Mouse (Mus musculus) cerebral cortex, adult 2 months (tissue): ENCODE data around the gene Mt1.

Source experiments
- WGBS: fragments of 180-500 bp; shearing (Covaris S2); methylation state at CpG from one replicate; pipeline ENCODE4 v1.1.7; 2018; 5-methylcytosine and 5-hydroxymethylcytosine counted together

Gene Mt1

DNA sequence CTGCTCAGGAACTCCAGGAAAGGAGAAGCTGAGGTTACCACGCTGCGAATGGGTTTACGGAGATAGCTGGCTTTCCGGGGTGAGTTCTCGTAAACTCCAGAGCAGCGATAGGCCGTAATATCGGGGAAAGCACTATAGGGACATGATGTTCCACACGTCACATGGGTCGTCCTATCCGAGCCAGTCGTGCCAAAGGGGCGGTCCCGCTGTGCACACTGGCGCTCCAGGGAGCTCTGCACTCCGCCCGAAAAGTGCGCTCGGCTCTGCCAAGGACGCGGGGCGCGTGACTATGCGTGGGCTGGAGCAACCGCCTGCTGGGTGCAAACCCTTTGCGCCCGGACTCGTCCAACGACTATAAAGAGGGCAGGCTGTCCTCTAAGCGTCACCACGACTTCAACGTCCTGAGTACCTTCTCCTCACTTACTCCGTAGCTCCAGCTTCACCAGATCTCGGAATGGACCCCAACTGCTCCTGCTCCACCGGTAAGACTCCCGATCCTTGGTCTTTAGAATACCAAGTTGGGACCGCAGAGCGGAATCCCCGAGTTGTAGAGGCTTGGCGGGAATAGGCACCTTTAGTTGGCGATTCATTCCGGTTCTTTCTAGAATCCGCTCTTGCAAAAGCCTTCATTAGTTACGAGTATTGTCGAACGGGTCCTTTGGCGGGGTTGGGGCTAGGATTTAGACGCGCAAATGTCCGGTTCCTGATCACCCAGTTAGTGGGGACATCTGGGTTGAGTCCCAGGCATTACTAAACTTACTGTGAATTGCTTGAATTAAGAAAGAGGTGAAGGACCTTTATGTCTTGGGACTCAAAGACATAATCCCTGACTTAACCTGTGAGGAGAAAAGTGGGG, at the start of gene Mt1:
TSS of gene Mt1 (plus strand) at position 226 of the 856 bp plus-strand sequence.
- under 1% methylated on average over 50 of the region's 50 CpGs for WGBS

DNA sequence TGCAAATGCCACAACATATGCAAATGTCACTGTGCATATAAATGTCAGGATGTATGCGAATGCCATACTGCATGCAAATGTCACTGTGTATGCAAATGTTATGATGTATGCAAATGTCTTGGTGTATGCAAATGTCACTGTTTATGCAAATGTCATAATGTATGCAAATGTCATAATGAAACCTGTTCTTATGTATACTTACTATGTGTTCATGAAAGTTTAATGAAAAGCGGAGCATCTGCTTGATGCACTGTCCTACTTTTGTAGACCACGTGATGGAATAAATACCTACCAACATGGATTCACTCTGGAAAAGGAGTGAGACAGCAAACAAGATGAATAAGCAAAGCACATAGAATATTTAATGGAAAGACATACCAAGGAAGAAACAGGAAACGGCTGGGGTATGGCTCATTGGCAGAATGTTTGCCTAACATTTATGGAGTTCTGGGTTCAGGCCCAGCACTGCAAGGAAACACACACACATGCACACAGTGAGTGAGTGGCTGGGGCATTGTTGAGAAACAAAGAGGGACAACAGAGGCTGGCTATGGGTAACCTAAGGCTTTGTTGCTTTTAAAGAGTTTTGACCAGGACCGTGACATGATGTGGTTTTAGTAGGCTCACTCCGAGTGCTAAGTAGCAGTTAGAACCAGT, 49.6 kb upstream of the Mt1 start:
- 71% methylated on average over 6 of the region's 6 CpGs for WGBS

DNA sequence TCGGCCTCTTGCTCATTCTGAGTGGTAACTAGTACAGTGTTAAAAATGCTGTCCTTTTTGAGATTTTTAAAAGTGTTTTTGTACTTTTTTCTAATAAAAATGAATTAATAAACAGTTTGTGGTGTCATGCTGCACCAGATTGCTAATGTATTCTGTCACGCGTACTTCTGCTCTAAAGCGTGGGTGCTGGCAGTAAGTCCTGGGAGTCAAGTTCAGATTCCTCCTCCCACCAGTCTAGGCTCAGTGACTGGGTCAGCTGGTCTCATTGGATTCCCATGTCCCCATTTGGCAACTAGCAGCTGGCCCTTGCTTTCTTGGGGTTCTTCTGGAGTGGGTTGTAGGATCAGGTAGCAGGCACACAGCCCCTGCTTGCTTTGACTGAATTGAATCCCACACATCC, 48.8 kb upstream of the Mt1 start:
- WGBS = 75% methylated on average over 4 of the region's 4 CpGs

DNA sequence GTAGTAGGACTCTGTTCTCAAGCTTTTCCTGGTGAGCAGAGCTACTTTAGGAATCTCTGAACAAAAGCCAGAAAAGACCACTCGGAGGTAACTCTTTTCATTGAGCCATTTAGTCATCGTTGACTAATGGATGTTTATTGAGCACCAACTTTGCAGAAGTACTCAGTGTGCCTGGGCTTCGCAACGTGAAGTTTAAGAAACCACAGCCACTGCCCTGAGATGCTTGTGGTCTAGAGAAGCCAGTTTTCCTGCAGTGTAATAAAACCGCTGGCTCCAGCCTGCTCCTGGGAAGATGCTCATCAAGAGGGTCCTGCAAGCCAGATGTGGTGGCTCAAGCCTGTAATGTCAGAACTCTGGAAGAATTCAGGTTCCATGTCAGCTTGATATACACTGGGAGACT, 46.8 kb upstream of the Mt1 start:
- WGBS = 86% methylated on average over 5 of the region's 5 CpGs

DNA sequence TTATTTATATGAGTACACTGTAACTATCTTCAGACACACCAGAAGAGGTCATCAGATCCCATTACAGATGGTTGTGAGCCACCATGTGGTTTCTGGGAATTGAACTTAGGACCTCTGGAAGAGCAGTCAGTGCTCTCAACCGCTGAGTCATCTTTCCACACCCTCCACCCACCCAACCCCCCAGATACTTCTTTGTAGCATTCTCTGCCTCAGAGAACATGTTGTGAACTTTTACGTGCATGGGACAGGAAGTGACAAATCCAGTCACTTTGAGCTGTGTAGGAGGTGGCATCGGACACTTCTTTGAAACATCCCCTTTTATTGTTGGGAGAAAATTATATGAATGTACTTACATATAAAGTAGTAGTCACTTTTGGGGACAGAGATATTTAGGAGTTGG, 44.3 kb upstream of the Mt1 start:
- 47% methylated on average over 3 of the region's 3 CpGs for WGBS

DNA sequence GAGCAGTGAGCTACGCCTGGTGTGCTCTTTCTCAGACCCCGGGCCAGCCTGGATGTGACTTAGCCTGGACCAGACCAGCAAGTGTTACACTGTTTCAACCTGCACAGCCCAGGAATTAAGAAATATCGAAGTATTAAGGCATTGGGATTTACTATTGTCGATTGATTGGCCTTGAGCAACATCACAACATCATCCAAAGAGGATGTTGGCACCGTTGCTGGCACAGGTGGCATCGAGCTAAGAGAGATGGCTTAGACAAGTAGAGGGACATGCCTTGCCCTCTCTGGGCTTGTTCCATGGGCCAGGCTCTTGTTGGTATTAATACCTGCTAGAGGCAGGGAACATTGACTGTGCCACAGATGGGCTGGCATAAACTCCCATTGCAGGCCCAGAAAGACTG, 43.3 kb upstream of the Mt1 start:
- 92% methylated on average over 6 of the region's 6 CpGs for WGBS

DNA sequence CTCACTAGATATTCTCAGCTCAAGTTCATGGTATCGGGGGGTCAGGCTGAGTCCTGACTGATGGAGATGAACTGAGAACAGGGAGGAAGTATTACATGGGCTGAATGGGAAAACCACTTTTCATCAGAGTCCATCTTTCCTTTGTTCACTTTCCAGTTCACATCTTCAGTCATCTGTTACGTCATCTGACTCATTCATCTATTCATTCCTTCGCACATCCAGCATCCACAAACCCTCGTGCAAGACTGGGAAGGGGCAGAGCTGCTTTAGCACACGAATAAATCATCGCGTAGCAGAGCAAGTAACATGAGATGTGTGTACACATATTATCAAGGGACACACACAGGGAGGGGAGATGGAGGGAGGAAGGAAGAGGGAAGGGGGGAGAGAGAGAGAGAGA, 42.7 kb upstream of the Mt1 start:
- 82% methylated on average over 7 of the region's 7 CpGs for WGBS

DNA sequence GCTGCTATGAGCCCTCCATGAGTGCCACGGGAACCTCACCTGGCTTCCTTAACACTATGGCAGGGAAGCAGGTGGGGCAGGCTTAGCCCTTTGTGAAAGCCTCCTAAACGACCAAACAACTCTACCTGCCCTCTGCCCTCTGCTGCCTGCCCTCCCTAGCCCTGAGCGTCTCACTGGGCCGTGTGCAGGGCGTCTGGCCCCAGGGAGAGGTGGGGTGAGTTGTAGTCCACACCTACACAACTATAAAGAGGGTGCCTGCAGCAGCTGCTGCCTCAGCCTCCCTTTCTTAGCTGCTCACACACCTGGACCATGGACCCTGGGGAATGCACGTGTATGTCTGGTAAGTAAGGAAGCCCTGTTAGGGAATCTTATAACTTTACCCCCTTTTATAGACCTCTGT, 41.9 kb upstream of the Mt1 start, which contains the start of gene Mt4:
TSS of gene Mt4 (plus strand) at position 265 of the 400 bp plus-strand sequence.
- WGBS = 74% methylated on average over 6 of the region's 6 CpGs

DNA sequence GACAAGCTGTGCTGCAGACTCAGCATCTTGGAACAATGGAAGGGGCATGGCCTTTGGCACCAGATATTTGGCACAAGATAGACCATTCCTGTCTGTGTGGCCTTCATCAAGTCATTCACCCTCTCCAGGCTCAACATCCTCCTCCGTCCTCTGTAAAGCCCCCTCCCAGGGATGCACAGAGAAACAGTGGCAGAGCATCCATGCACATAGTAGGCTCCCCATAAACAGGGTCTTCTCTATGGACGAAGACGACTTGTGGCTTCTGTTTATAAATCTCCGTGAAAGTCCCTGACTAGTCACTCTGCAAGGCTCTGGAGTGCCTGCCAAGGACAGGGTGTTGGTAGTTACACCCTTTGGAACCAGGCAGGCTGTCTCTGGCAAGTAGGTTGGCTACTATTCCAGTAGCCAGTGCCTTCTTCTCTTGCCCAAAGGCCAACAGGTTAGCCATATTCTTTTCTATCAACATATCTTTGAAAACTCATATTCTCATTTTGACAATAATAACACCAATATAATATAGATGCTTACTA, 38.6 kb upstream of the Mt1 start:
- 75% methylated on average over 4 of the region's 4 CpGs for WGBS

DNA sequence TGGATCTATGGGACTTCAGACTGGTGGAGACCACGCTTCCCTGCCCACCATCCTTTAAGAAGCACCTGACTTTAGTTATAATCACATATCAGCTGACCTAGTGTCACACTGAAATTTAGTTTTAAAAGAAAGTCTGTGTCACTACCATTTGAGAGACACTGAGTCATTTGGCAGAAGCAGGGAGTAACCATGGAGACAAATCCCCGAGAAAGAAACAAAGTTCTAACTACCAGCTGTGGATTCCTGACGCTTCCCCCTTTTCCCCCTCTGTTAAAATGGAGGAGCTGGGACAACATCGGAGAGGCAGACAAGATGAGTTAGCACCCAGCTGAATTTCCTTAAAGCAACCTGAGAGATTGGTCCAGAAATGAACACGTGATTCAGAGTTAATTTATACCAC, 30.6 kb upstream of the Mt1 start:
- WGBS = 21% methylated on average over 5 of the region's 5 CpGs

DNA sequence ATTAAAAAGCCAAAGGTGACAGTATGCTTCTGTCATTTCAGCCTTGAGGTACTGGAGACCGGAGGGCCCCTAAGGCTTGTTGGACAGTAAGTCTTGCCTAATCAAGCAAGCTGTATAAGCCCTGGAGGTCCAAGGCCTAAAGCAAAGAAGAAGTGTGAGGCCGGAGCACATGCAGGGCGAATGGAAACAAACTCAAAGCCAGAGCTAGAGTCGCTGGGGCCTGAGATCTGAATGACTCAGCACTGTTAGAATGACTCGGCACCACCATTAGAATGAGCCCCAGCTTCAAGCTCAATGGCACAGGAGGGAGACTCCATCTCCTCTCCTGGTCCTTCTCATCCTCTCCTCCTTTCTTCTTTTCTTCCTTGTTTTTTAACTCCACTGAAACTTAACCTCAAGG, 28.0 kb upstream of the Mt1 start:
- 81% methylated on average over 5 of the region's 5 CpGs for WGBS

DNA sequence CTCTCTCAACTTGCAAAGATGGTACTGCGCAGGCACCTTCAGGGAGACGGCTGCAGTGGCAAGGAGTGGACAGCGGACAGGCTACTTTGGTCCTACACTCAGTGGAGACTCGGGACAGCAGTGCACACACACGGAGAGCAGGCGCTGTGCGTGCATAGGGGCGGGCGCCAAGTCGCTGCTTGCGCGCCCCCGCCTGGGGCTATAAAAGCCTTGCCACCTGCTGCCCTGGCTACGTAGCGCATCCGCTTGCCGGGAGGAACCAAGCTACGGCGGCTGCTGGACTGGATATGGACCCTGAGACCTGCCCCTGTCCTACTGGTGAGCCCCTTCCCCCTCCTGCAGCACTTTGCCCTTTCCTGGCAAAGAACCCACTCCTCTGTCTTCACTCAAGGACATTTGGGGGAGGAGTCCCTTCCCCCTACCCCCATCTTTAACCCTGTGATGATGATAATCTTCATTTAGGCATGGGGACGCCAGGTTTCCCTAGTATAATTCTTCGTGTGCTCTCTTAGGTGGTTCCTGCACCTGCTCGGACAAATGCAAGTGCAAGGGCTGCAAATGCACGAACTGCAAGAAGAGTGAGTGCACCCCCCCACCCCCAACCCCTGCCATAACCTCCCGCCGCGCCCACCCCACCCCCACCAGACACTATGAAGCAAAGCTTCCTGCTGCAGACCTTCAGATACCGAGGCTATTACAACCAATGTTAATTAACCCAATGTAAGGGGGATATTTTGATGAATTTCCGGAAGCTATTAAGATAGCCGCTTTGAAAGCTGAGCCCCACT, 26.2 kb upstream of the Mt1 start, which contains the start of gene Mt3:
TSS of gene Mt3 (plus strand) at position 95 of the 788 bp plus-strand sequence.
- 2% methylated on average over 29 of the region's 29 CpGs for WGBS

DNA sequence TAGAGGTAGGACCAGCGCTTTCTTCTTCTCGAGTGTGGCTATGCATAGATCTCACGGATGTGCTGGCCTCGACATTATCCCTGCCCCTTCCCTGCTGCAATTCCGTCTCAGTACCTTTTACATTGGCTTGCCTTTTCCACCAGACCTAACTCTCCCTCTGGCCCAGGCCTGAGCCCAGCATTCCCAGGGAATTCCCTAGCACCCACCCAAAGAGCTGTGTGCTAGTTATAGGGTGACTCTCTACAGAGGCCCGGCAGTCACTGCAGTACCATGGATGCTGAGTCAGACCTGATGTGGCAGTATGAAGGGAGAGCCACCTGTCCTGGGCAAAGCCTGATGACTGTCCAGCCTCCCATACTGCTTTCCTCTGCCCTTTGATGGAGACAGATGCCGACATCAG, 25.4 kb upstream of the Mt1 start:
- WGBS = 25% methylated on average over 7 of the region's 7 CpGs

DNA sequence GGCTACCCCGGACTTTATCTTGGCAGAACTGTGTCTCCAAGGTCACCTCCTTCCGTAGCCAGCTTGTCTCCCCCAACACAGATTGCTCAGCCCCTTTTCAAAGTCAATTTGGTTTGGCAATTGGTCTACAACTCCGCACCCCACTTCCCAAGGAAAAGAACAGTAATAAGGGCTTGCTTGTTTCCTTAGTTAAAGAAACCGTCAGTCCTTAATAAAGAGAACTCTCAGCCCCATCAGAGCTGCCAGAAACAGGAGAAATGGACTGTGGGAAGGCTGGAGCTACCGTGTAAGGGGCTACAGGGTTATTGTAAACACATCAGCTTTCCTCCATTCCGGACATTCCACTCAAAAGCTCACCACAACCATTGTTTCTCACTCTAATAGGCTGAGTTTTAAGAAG, 24.3 kb upstream of the Mt1 start:
- WGBS = 45% methylated on average over 6 of the region's 6 CpGs

DNA sequence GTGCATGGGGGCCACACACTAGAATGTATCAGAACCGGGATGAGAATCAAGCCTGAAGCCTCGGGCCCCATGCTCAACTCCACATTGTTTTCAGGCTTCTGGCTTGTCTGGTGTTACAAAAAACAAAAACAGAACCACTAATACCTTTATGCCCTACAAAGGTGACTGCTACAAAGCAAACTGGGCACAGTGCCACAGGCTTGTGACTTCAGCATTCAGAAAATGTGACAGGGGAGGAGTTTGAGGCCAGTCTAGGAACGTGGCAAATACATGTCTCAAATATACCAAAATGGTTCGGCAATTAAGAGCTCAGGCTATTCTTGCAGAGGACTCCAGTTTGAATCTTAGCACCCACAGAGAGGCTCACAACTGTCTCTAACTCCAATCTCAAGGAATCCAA, 22.8 kb upstream of the Mt1 start:
- 62% methylated on average over 4 of the region's 4 CpGs for WGBS

DNA sequence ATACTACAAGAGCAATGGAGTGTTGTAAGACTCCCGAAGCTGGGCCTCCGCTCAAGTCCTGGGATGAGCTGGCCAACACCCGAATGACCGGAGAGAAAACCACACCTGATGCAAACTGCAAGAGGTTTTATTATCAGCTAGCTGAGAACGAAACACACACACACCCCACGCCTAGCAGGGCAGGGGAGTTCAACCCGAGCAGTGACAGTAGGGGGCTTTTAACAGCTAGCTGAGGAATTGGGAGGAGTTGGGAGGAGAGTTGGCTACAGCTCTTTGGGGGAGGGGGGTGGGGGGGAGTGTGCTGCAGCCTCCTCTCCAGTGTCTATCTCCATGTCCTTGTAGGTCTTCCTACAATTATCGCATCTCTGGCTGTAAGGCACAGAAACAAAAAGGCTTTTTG, 13.1 kb upstream of the Mt1 start:
- WGBS = 79% methylated on average over 8 of the region's 8 CpGs

DNA sequence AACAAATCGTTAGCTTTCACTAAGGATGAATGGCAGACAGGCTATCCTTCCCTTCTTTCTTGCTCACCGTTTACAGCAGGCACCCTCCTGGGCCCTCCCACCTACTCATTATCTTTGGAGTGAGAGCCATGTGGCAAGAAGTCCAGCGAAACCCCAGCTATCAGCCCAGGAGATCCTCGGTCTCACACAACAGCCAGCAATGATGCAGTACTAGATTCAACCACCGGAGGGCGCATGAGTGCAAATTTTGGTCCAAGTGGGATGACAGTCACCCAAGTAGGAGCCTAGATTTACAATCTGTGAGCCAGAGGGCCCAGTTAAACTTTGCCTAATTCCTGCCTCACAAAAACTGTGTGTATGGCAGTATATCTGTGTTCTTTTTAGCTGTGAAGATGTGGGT, 11.6 kb upstream of the Mt1 start:
- 2% methylated on average over 6 of the region's 6 CpGs for WGBS

DNA sequence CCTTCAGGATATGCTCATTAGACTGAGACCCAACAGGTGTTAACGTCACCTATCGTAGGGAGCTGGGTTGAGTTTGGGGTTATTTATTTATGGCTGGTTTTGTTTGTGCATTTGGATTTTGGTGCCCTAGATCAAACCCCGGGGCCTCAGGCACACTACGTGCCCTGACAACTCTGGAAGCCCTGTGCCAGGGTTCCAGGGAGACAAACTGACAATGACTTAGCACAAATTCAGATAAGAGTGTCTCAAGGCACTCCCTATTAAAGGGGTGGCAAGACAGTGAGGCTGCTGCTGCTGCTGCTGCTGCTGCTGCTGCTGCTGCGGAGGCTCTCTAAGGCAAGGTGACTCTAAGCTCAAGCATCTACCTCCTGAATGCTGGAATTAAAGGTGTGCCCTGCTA, 9.3 kb upstream of the Mt1 start:
- over 99% methylated on average over 5 of the region's 5 CpGs for WGBS

DNA sequence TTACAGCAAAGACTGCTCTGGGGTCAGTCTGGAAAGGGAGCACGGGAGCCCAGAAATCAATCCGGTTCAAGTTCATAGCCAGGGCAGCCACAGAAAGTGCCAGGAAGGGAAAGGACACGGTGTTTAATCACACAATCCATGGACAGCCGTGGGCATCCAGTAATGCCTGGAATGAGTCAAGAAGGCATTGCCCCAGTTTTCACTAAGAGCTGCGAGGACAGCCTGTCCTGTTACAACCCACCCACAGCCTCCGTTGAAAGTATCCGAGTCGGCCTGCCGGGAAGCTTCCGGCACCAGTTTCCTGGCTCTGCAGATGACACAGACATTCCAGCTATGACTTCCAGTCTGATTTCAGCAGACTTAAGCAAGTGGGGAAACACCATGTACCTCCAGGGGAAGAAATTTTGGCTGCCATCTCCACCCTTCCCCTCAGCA, 7.5 kb upstream of the Mt1 start:
- WGBS = 36% methylated on average over 10 of the region's 10 CpGs

DNA sequence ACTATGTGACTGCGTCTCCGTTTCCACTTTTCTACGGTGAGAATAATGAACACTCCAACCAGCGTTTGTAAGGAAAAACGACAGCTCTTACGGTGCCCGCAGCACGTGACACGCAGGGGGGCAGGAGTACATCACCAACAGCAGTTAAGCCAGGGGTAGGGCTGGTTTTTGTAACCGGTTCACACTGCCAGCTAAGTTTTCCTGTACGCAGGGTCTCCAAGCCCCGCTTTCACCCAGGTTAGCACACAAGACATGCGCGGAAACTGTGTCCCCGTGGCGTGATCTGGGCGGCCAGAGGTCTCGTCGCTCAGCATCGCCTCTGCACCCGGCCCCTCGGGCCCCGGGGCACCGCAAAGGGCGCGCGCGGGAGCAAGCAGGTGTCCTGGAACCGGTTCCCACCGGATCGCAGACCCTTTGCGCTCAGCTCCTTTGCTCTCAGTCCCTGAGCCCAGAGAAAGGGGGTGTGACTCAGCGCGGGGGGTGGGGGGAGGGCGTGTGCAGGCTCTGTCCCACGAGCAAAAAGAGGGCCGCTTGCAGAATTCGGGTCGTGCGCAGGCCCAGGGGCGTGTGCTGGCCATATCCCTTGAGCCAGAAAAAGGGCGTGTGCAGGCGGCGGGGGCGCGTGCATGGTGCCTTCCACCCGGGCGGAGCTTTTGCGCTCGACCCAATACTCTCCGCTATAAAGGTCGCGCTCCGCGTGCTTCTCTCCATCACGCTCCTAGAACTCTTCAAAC, 6.6 kb upstream of the Mt1 start, which contains the start of gene Mt2:
TSS of gene Mt2 (plus strand) at position 590 of the 734 bp plus-strand sequence.
- WGBS = under 1% methylated on average over 56 of the region's 56 CpGs
